Mouse (Mus musculus): ENCODE measurements around the gene Pak6. TPM values are rescaled to one million over a fixed set of nuclear protein-coding genes. Genes with fewer than 3 reads are reported as not detected.

The Pak6 gene
- polyA plus RNA-seq, 1 experiment from 2014 or later = 0.71 TPM

- Histone ChIP-seq H3K4me3 (replicated peaks) (no peak overlapping the region), H3K27ac (no peak overlapping the region), H3K4me2 (no peak overlapping the region), H3K9me3 (no peaks in the 10 kb centered on the region), H3K36me3 (no peaks in the 10 kb centered on the region), H3K9ac (replicated peaks) (no peak overlapping the region), H3K27me3 (peaks cover 62% of the 10 kb centered on the region), H3K4me1 (replicated peaks) (peaks cover 23% of the 10 kb centered on the region)
- ATAC-seq (ENCODE audit: insufficient number of reproducible peaks, insufficient read depth, low FRiP score, low TSS enrichment, low read depth) = no peak
- WGBS = 86% methylated on average over 5 of the region's 5 CpGs
Observed at GRCm38 (mm10) chr2:118731981-118732380, 68.9 kb downstream of the Pak6 start.

- H3K27me3 ChIP-seq = peaks cover 51% of the 10 kb centered on the region
- no peaks in the 10 kb centered on the region for H3K36me3 ChIP-seq
- no peak overlapping the region for H3K27ac ChIP-seq
- H3K9ac ChIP-seq (replicated peaks) = no peak overlapping the region
- H3K4me3 ChIP-seq (replicated peaks) = no peak overlapping the region
- 38% methylated on average over 5 of the region's 5 CpGs for WGBS
- no peaks in the 10 kb centered on the region for H3K9me3 ChIP-seq
- no peak for ATAC-seq (ENCODE audit: insufficient number of reproducible peaks, insufficient read depth, low FRiP score, low TSS enrichment, low read depth)
- peaks cover 15% of the 10 kb centered on the region for H3K4me1 ChIP-seq (replicated peaks)
- no peak overlapping the region for H3K4me2 ChIP-seq
Observed at GRCm38 (mm10) chr2:118733341-118733740, 70.2 kb downstream of the Pak6 start.

- WGBS = 67% methylated on average over 3 of the region's 3 CpGs
- no peak overlapping the region for H3K4me2 ChIP-seq
- H3K9ac ChIP-seq (replicated peaks) = no peak overlapping the region
- H3K4me3 ChIP-seq (replicated peaks) = no peak overlapping the region
- no peaks in the 10 kb centered on the region for H3K9me3 ChIP-seq
- H3K27me3 ChIP-seq = peaks cover 41% of the 10 kb centered on the region
- no peak for ATAC-seq (ENCODE audit: insufficient number of reproducible peaks, insufficient read depth, low FRiP score, low TSS enrichment, low read depth)
- H3K36me3 ChIP-seq = no peaks in the 10 kb centered on the region
- H3K27ac ChIP-seq = no peak overlapping the region
- peaks cover 7% of the 10 kb centered on the region for H3K4me1 ChIP-seq (replicated peaks)
Observed at GRCm38 (mm10) chr2:118740341-118740740, 77.2 kb downstream of the Pak6 start.

GRCm38 (mm10) chr2:118741183-118741582 is 78.1 kb downstream of the Pak6 start:
- no peaks in the 10 kb centered on the region for H3K36me3 ChIP-seq
- H3K27ac ChIP-seq = no peak overlapping the region
- H3K4me2 ChIP-seq = no peak overlapping the region
- WGBS = 53% methylated on average over 9 of the region's 9 CpGs
- H3K9ac ChIP-seq (replicated peaks) = no peak overlapping the region
- no peaks in the 10 kb centered on the region for H3K9me3 ChIP-seq
- no peak for ATAC-seq (ENCODE audit: insufficient number of reproducible peaks, insufficient read depth, low FRiP score, low TSS enrichment, low read depth)
- H3K4me3 ChIP-seq (replicated peaks) = no peak overlapping the region
- H3K4me1 ChIP-seq (replicated peaks) = peaks cover 7% of the 10 kb centered on the region
- H3K27me3 ChIP-seq = peaks cover 38% of the 10 kb centered on the region

- Histone ChIP-seq H3K4me3 (replicated peaks) (no peak overlapping the region), H3K9me3 (no peaks in the 10 kb centered on the region), H3K36me3 (no peaks in the 10 kb centered on the region), H3K27me3 (peaks cover 38% of the 10 kb centered on the region), H3K4me1 (replicated peaks) (peaks cover 28% of the 10 kb centered on the region), H3K9ac (replicated peaks) (no peak overlapping the region), H3K27ac (no peak overlapping the region), H3K4me2 (no peak overlapping the region)
- 25% methylated on average over 8 of the region's 8 CpGs for WGBS
- ATAC-seq (ENCODE audit: insufficient number of reproducible peaks, insufficient read depth, low FRiP score, low TSS enrichment, low read depth) = no peak
Observed at GRCm38 (mm10) chr2:118743261-118743943, 80.3 kb downstream of the Pak6 start.

GRCm38 (mm10) chr2:118744621-118745020 is 81.5 kb downstream of the Pak6 start:
- no peak overlapping the region for H3K9ac ChIP-seq (replicated peaks)
- no peaks in the 10 kb centered on the region for H3K36me3 ChIP-seq
- H3K4me2 ChIP-seq = peak overlapping the region; percentile 97
- WGBS = 8% methylated on average over 7 of the region's 7 CpGs
- no peaks in the 10 kb centered on the region for H3K9me3 ChIP-seq
- H3K27ac ChIP-seq = no peak overlapping the region
- peaks cover 41% of the 10 kb centered on the region for H3K4me1 ChIP-seq (replicated peaks)
- H3K4me3 ChIP-seq (replicated peaks) = peak overlapping the region; percentile 95
- peaks cover 35% of the 10 kb centered on the region for H3K27me3 ChIP-seq
- ATAC-seq (ENCODE audit: insufficient number of reproducible peaks, insufficient read depth, low FRiP score, low TSS enrichment, low read depth) = no peak

DNA sequence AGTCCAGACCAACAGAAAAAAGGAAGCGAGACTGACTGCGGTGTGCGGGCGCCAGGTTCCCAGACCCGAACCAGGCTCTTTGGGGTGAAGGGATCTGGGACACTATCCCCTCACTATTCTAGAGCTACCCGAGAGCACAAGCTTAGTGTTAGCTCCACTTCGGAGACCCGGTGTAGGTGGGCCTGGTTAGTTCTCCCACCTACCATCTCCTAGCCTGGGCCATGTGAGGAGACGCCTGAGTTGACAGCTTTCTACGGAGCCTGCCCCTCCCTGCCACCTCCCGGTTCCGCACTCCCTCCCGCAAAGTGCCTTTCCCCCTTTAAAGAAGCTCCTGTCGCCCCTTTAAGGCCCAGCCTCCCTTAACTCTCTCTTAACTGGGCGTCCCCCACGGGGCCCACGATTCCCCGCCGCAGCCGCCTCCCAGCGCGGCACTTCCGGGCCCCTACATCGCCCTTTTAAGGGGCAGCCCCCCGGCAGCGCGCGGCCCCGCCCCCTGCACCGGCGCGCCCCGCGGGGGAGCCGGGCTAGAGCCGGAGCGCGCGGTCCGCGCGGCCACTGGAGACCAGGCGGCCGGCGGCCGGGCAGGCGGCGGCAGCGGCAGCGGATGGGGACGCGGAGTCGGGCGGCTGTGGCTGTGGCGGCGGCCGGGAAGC is 82.3 kb downstream of the Pak6 start, which contains the start of gene Inafm2:
TSS of gene Inafm2 (plus strand) at position 527 of the 653 bp plus-strand sequence.
- peaks cover 35% of the 10 kb centered on the region for H3K27me3 ChIP-seq
- peak within 1 kb of the TSS; percentile 95 for H3K4me3 ChIP-seq (replicated peaks)
- WGBS = under 1% methylated on average over 55 of the region's 57 CpGs
- peak within 1 kb of the TSS; percentile 35; the same call in 1 of the 2 replicates for H3K27ac ChIP-seq
- peaks cover 48% of the 10 kb centered on the region for H3K4me1 ChIP-seq (replicated peaks)
- H3K9me3 ChIP-seq = no peaks in the 10 kb centered on the region
- ATAC-seq (ENCODE audit: insufficient number of reproducible peaks, insufficient read depth, low FRiP score, low TSS enrichment, low read depth) = peak; percentile 77; the same call in 1 of the 2 replicates
- no peaks in the 10 kb centered on the region for H3K36me3 ChIP-seq
- peak within 1 kb of the TSS; percentile 97 for H3K4me2 ChIP-seq
- H3K9ac ChIP-seq (replicated peaks) = peak within 1 kb of the TSS; percentile 88

DNA sequence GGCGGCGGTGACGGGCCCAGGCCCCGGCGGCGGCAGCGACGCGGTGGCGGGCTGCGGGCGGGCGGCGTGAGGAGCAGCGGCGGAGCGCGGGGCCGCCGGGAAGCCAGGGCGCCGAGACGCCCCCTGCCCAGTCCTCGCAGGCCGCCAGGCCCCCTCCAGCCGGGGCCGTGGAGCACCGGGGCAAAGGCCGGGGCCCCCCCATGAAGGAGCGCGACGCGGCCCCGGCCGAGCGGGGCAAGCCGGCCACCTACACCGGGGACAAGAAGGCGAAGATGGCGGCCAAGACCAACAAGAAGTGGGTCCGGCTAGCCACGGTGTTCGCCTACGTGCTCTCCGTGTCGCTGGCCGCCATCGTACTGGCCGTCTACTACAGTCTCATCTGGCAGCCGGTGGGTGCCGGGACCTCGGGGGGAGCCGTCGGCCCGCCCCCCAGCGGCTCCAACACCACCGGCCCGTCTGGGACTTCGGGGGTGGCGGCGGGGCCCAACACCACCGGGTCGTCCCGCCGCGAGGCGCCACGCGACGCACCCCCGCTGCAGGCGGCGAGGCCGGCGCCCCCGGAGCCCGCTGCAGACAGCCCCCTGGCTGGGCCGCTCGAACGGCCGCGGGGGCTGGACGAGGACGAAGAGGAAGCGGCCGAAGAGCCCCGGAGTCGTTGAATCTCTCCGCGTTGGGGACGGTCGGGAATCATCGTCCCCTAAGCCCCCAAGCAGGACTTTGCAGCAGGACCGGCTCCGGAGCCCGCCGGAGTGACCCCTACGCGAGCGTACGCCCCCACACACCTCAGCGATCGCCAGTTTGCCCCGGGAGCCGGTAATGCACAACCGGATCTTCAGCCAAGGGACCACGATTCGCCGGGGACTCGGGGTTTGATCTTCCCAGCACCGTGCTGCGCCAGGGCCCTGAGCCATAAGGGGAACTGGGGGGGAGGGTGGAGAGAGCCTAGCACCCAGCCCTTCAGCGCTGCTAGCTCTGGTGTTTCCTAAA is 83.1 kb downstream of the Pak6 start:
- peak overlapping the region; percentile 88 for H3K9ac ChIP-seq (replicated peaks)
- H3K4me3 ChIP-seq (replicated peaks) = peak overlapping the region; percentile 95
- H3K36me3 ChIP-seq = no peaks in the 10 kb centered on the region
- H3K27ac ChIP-seq = peak overlapping the region; percentile 35; the same call in 1 of the 2 replicates
- H3K27me3 ChIP-seq = peaks cover 35% of the 10 kb centered on the region
- peak overlapping the region; percentile 97 for H3K4me2 ChIP-seq
- no peaks in the 10 kb centered on the region for H3K9me3 ChIP-seq
- WGBS = under 1% methylated on average over 103 of the region's 113 CpGs
- ATAC-seq (ENCODE audit: insufficient number of reproducible peaks, insufficient read depth, low FRiP score, low TSS enrichment, low read depth) = peak; percentile 28
- peaks cover 51% of the 10 kb centered on the region for H3K4me1 ChIP-seq (replicated peaks)

- no peak for ATAC-seq (ENCODE audit: insufficient number of reproducible peaks, insufficient read depth, low FRiP score, low TSS enrichment, low read depth)
- Histone ChIP-seq H3K9me3 (no peaks in the 10 kb centered on the region), H3K4me1 (replicated peaks) (peaks cover 58% of the 10 kb centered on the region), H3K9ac (replicated peaks) (no peak overlapping the region), H3K4me3 (replicated peaks) (peak overlapping the region; percentile 95), H3K4me2 (peak overlapping the region; percentile 97), H3K27me3 (peaks cover 28% of the 10 kb centered on the region), H3K27ac (no peak overlapping the region), H3K36me3 (no peaks in the 10 kb centered on the region)
- WGBS = 38% methylated on average over 10 of the region's 10 CpGs
Observed at GRCm38 (mm10) chr2:118747301-118747960, 84.3 kb downstream of the Pak6 start.

All from limb, embryonic 12.5 days (tissue).